Mouse (Mus musculus) MEL (cell line): ENCODE results near the gene Hrh2. TPM values are rescaled to one million over a fixed set of nuclear protein-coding genes. Genes with fewer than 3 reads are reported as not detected.
A peak's percentile ranks its signal among the peaks of the same experiment; 100 is the strongest.

Experiments
- DNase-seq: peaks from one replicate; pipeline ENCODE4 v3.0.0; 2011; ENCODE audit warnings: low read depth, low spot score
- H3K27ac ChIP-seq: 2 replicates; pipeline ENCODE4 v1.5.1; 2012; ENCODE audit warnings: low read depth, mild to moderate bottlenecking, control low read depth, low read length, moderate library complexity; ENCODE audit not compliant: control insufficient read depth
- H3K27me3 ChIP-seq, 2 experiments: fragments of 150-350 bp in 1 of 2; sonication (generic) in 1 of 2; 2 replicates each; pipeline ENCODE4 v1.6.1; 2012; ENCODE audit warnings: low read length in 2 of 2, mild to moderate bottlenecking in 2 of 2, improper control_type of control experiment in 1 of 2, moderate library complexity in 1 of 2; ENCODE audit not compliant: insufficient read depth in 2 of 2, control insufficient read depth in 1 of 2
- H3K36me3 ChIP-seq, 2 experiments: 2 replicates each; pipeline ENCODE4 v1.6.1; 2012 to 2014; ENCODE audit warnings: low read length in 2 of 2, improper control_type of control experiment in 1 of 2, inconsistent platforms in 1 of 2, mild to moderate bottlenecking in 1 of 2; ENCODE audit not compliant: insufficient read depth in 2 of 2, control insufficient read depth in 1 of 2
- H3K4me1 ChIP-seq, 2 experiments: fragments of 150-350 bp in 1 of 2; sonication (generic) in 1 of 2; 2 replicates each; pipeline ENCODE4 v1.6.1; 2012; ENCODE audit warnings: low read length in 2 of 2, improper control_type of control experiment in 1 of 2, mild to moderate bottlenecking in 1 of 2; ENCODE audit not compliant: insufficient read depth in 2 of 2, control insufficient read depth in 1 of 2
- H3K4me3 ChIP-seq, 2 experiments: fragments of 150-350 bp in 1 of 2; sonication (generic) in 1 of 2; 2 replicates each; pipeline ENCODE4 v1.5.1; 2012; ENCODE audit warnings: low read depth in 2 of 2, low read length in 2 of 2, mild to moderate bottlenecking in 2 of 2, moderate library complexity in 2 of 2, control low read depth in 1 of 2, improper control_type of control experiment in 1 of 2; ENCODE audit not compliant: control insufficient read depth in 1 of 2, insufficient read depth in 1 of 2
- H3K79me2 ChIP-seq: 2 replicates; pipeline ENCODE4 v1.6.1; 2012; ENCODE audit warnings: mild to moderate bottlenecking, low read length, moderate library complexity; ENCODE audit not compliant: control insufficient read depth, poor library complexity, insufficient read depth
- H3K9ac ChIP-seq: 2 replicates; pipeline ENCODE4 v1.6.1; 2012; ENCODE audit warnings: low read depth, mild to moderate bottlenecking, control low read depth, low read length, moderate library complexity; ENCODE audit not compliant: control insufficient read depth, poor library complexity, severe bottlenecking
- H3K9me3 ChIP-seq: fragments of 150-350 bp; sonication (generic); replicated peaks from 2 replicates; pipeline ENCODE4 v1.6.1; 2012; ENCODE audit warnings: mild to moderate bottlenecking, low read length, improper control_type of control experiment, moderate library complexity; ENCODE audit not compliant: insufficient read depth
- CHD1 ChIP-seq: IDR thresholded peaks from 2 replicates; pipeline ENCODE4 v1.6.1; 2012; ENCODE audit warnings: low read depth, mild to moderate bottlenecking, inconsistent platforms, low read length, improper control_type of control experiment
- E2F4 ChIP-seq: IDR thresholded peaks from 2 replicates; pipeline ENCODE4 v1.6.1; 2011; ENCODE audit warnings: low read depth, low read length, improper control_type of control experiment, borderline replicate concordance
- ELF1 ChIP-seq: IDR thresholded peaks from 2 replicates; pipeline ENCODE4 v1.6.1; 2014; ENCODE audit warnings: low read depth, mild to moderate bottlenecking, inconsistent platforms, low read length, improper control_type of control experiment, moderate library complexity
- GABPA ChIP-seq: IDR thresholded peaks from 2 replicates; pipeline ENCODE4 v1.6.1; 2012; ENCODE audit warnings: low read depth, mild to moderate bottlenecking, inconsistent platforms, low read length, improper control_type of control experiment, moderate library complexity
- GATA1 ChIP-seq: IDR thresholded peaks from 2 replicates; pipeline ENCODE4 v1.6.1; 2011; ENCODE audit warnings: low read depth, low read length, improper control_type of control experiment
- MXI1 ChIP-seq: IDR thresholded peaks from 2 replicates; pipeline ENCODE4 v1.6.1; 2011; ENCODE audit warnings: mild to moderate bottlenecking, low read depth, low read length, improper control_type of control experiment
- POLR2A ChIP-seq, 2 experiments: IDR thresholded peaks; 2 replicates each; pipeline ENCODE4 v1.6.1; 2011 to 2012; ENCODE audit warnings: low read length in 2 of 2, mild to moderate bottlenecking in 2 of 2, control low read depth in 1 of 2, improper control_type of control experiment in 1 of 2, low read depth in 1 of 2, moderate library complexity in 1 of 2; ENCODE audit not compliant: control insufficient read depth in 1 of 2, insufficient read depth in 1 of 2, poor library complexity in 1 of 2
- POLR2AphosphoS2 ChIP-seq: IDR thresholded peaks from 2 replicates; pipeline ENCODE4 v1.6.1; 2011; ENCODE audit warnings: low read length, improper control_type of control experiment
- POLR2AphosphoS5 ChIP-seq: IDR thresholded peaks from 2 replicates; pipeline ENCODE4 v1.6.1; 2012; ENCODE audit warnings: low read depth, borderline replicate concordance, mild to moderate bottlenecking, inconsistent platforms, low read length, moderate library complexity, mixed read lengths
- RCOR1 ChIP-seq: IDR thresholded peaks from 2 replicates; pipeline ENCODE4 v1.6.1; 2012; ENCODE audit warnings: low read depth, mild to moderate bottlenecking, inconsistent platforms, low read length, improper control_type of control experiment
- TAL1 ChIP-seq: IDR thresholded peaks from 2 replicates; pipeline ENCODE4 v1.6.1; 2012; ENCODE audit warnings: mild to moderate bottlenecking, inconsistent platforms, low read length, moderate library complexity, mixed read lengths
- UBTF ChIP-seq: IDR thresholded peaks from 2 replicates; pipeline ENCODE4 v1.6.1; 2012; ENCODE audit warnings: low read depth, mild to moderate bottlenecking, inconsistent platforms, low read length, improper control_type of control experiment, moderate library complexity, borderline replicate concordance; ENCODE audit not compliant: insufficient read depth
- USF2 ChIP-seq, 2 experiments: IDR thresholded peaks; 2 replicates each; pipeline ENCODE4 v1.6.1; 2011 to 2012; ENCODE audit warnings: improper control_type of control experiment in 2 of 2, low read length in 2 of 2, borderline replicate concordance in 1 of 2, inconsistent platforms in 1 of 2, low read depth in 1 of 2, mild to moderate bottlenecking in 1 of 2; ENCODE audit not compliant: insufficient read depth in 1 of 2
- ZC3H11A ChIP-seq: IDR thresholded peaks from 2 replicates; pipeline ENCODE4 v1.6.1; 2012; ENCODE audit warnings: low read depth, mild to moderate bottlenecking, inconsistent platforms, low read length, improper control_type of control experiment
- ZKSCAN1 ChIP-seq: IDR thresholded peaks from 2 replicates; pipeline ENCODE4 v1.6.1; 2012; ENCODE audit warnings: low read depth, mild to moderate bottlenecking, inconsistent platforms, low read length, improper control_type of control experiment, moderate library complexity
- polyA plus RNA-seq, 2 experiments: library from polyadenylated mRNA; stranded (reverse) in 1 of 2; unstranded in 1 of 2; fragments of >175 nt in 1 of 2; fragments of >200 nt in 1 of 2; gene quantifications; 2 replicates each; pipeline versions ENCODE4 v1.2.1 to v1.2.4; 2012; ENCODE audit warnings: low replicate concordance in 2 of 2, low read depth in 1 of 2; ENCODE audit not compliant: insufficient read length in 2 of 2, insufficient read depth in 1 of 2, missing spikeins in 1 of 2
- total RNA-seq: library from RNA; depleted of rRNA; stranded (reverse); fragments of 300-350 nt; gene quantifications from 2 replicates; pipeline ENCODE4 v1.2.3, GENCODE M21; 2012

Hrh2 gene
- total and polyA plus RNA-seq, 3 experiments = 0.07 TPM; not detected in 2

DNA sequence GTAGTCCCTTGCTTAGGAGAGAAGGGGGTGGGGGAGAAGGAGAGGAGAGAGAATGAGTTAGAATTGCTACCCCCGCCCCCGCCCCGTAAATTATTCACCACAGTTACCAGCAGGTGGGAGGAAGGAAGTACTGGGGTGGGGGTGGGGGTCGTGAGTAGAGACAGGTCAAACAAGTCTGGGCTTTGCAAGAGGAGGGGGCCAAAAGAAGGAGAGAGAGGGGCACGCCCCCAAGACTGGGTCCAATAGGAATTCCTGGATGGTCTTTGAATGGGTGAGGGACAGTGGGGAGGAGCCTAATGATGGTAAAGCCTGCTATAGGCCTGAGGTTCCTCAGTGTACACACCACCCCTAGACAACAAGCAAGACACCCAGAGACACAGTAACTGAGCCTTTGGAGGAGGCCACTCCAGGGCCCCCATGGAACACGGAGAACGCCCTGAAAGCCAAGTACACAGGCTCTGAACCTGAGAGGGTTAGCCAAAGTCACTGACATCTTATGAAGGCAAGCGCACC is 66.4 kb downstream of the Hrh2 start:
- H3K9ac ChIP-seq = no peak overlapping the region
- no peak for DNase-seq
- TF ChIP-seq GATA1 (no peak), ZC3H11A (no peak), TAL1 (no peak), POLR2AphosphoS5 (no peak), GABPA (no peak), POLR2AphosphoS2 (no peak), POLR2A (IDR thresholded peaks at IDR 0.05; ENCODE audit: control insufficient read depth in 1 of 2, insufficient read depth in 1 of 2, low read depth in 1 of 2, low read length in 2 of 2, poor library complexity in 1 of 2) (no peak), RCOR1 (no peak), ZKSCAN1 (no peak), E2F4 (no peak), USF2 (IDR thresholded peaks at IDR 0.05; ENCODE audit: borderline replicate concordance in 1 of 2, insufficient read depth in 1 of 2, low read depth in 1 of 2, low read length in 2 of 2) (no peak), ELF1 (no peak), UBTF (no peak), MXI1 (no peak)
- H3K27ac ChIP-seq = no peak overlapping the region
- no peaks in the 10 kb centered on the region for H3K36me3 ChIP-seq
- peaks cover 0 to 9% of the 10 kb centered on the region in 2 experiments; a peak in 2 of 4 replicates for H3K27me3 ChIP-seq
- H3K9me3 ChIP-seq = no peaks in the 10 kb centered on the region
- H3K79me2 ChIP-seq = no peaks in the 10 kb centered on the region
- no peak overlapping the region for H3K4me3 ChIP-seq
- peaks cover 0 to 2% of the 10 kb centered on the region in 2 experiments; a peak in 1 of 4 replicates for H3K4me1 ChIP-seq

- Histone ChIP-seq H3K36me3 (no peaks in the 10 kb centered on the region), H3K9me3 (no peaks in the 10 kb centered on the region), H3K27ac (no peak overlapping the region), H3K4me1 (peaks cover 0 to 2% of the 10 kb centered on the region in 2 experiments; a peak in 1 of 4 replicates), H3K79me2 (no peaks in the 10 kb centered on the region), H3K27me3 (peaks cover 0 to 4% of the 10 kb centered on the region in 2 experiments; a peak in 2 of 4 replicates), H3K4me3 (no peak overlapping the region), H3K9ac (no peak overlapping the region)
- DNase-seq = peak; percentile 35
- TF ChIP-seq POLR2A (IDR thresholded peaks at IDR 0.05; ENCODE audit: control insufficient read depth in 1 of 2, insufficient read depth in 1 of 2, low read depth in 1 of 2, low read length in 2 of 2, poor library complexity in 1 of 2) (no peak), CHD1 (no peak)
These were observed 68.4 kb downstream of the Hrh2 start for GRCm38 (mm10) chr13:54260318-54260717.
